Mouse (Mus musculus): Measurements from ENCODE around the gene Lpin2.

The Lpin2 gene

DNA sequence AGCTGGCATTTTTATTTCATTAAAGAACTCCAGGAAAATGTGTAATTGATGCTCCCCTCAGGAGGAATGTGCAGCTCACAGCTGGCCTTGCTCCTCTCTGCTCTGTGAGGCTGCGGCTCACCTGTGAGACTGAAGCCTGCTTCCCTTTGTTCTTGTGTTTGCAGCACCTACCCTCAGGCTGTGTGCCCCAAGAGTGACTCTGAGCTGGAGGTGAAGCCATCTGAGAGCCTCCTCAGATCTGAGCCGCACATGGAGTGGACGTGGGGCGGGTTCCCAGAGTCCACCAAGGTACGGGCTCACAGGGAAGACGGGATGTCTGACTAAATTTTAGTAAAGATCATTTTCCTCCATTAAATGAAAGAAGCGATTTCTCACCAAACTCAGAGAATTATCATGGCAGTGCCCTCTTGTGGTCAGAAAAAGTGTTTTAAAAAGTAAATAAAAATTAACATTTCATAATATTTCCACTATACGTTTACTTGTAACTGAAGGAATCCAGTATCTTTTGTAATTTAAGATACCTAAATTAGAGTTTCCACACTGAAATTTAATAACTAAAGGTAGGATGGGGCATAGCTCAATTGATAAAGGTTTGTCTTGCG is 47.8 kb downstream of the Lpin2 start:
- DNase-seq (ENCODE audit: low spot score in 2 of 2) = no peak

DNA sequence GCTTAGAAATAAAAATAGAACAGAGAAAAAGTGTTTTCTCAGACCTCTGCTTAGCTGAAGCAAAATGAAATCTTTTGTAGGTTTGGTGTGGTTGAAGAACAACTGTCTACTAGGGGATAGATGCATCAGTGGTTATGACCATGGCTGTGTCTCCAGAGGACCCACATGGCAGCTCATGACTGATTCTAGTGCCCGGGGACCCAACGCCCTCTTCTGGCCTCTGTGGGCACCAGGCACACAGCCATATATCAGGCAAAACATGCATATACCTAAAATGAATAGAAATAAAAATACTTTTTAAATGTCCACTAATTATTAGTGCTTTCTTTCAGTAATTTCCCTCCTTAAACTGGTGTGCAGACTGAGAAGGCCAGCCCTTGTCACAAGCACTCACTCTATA is 49.6 kb downstream of the Lpin2 start:
- no peak for DNase-seq (ENCODE audit: low spot score in 2 of 2)

DNA sequence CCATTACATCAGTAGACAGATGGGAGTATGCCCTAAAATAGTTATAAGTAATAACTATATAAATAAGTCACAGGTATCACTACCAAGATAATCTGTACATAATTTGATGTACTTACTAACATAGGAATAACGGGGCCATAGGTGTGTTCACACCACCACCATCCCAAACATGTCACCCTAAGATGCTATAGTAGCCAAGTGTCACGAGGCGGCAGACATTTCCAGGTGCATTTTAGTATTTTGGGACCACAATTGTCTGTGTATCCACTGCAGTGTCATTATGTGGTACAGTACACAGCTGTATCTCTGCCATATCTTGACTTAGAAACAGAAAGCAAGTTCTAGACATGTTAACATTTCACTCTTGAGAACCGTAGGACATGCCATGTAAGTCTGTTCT is 50.9 kb downstream of the Lpin2 start:
- no peak for DNase-seq (ENCODE audit: low spot score in 2 of 2)

DNA sequence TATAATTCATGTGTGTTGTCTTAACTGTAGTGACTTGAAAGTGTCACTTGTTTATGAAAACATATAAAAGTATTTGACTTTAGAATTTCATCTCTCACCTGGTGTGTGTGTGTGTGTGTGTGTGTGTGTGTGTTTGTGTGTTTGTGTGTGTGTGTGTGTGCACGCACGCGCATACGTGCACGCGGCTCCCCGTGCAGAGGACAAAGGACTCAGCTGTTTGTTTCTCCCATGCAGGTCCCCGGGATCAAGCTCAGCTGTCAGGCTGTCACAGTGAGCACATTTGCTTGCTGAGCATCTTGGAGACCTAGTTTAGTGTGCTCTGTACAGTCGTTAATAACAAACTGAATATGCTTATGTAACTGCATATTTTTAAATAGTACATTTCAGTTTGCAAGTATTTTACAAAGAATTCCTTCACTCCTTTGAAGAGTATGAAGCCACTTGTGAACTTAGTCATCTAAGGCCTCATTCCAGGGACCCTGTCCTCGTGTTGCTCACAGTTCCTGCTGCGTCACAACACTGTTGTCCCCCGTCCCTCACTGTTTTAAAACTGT is 51.8 kb downstream of the Lpin2 start:
- no peak for DNase-seq (ENCODE audit: low spot score in 2 of 2)

DNA sequence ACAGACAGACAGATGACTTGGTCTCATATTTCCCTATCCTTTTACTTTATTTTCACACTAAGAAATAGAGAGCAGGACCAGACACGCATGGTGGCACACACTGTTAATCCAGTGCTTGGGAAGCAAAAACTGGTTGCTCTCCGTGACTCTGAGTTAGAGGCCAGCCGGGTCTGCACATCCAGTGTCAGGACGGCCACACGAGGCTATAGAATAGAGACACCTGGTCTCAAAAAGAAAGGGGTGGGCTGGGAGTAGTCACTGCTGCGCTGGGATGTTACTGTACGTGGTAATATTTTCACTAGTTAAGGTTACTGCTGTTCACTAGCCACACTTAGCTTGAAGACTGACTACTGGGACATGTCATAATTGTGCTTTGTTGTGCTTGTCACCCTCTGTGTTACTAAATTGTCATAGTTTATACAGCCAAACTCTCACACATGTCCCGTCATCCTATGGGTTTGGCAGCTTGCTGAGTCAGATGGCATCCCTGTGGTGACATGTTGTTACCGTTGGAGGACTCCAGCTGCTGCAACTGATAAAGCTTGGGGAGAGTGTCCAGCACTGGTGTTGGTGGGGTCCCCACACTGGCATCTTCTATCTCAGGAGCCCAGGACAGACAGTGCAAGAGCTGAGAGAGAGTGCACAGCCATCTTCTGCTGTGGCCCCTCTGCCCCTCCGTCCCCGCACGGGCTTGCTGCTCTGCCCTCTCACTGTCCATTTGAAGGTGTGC is 53.0 kb downstream of the Lpin2 start:
- no peak for DNase-seq (ENCODE audit: low spot score in 2 of 2)

DNA sequence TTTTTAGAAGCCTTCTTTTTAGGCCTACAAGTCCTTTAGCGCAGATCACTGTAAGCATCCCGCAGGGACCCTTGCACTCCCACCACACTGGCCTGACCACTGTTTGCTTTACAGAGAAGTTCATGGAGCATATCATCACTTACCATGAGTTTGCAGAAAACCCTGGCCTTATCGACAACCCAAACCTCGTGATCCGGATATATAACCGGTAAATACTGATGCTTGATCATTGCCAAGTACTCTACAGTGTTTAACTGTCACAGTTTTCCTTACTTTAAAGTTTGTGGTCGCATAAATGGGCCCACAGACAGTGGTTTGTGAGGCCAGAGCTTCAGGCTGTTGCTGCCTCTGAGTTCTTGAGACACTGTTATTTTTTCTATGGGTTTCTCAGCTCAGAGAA is 56.1 kb downstream of the Lpin2 start:
- DNase-seq (ENCODE audit: low spot score in 2 of 2) = no peak

DNA sequence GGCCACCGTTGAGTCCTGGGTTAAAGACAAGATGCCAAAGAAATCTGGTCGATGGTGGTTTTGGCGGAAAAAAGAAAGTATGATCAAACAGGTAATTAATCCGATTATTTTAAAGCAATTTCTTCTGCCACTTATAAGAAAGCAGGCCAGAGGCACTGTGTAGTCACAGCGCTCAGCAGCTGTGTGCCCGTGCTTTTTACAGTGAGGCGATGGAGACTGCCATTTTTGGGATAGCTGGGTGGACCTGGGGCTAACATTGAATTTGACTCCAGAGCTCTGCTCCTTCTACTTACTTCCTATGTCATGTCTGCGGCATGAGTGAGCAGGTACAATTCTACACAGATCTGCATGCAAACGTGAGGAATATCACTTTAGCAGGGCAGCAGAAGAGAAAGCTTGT is 58.5 kb downstream of the Lpin2 start:
- no peak for DNase-seq (ENCODE audit: low spot score in 2 of 2)

DNA sequence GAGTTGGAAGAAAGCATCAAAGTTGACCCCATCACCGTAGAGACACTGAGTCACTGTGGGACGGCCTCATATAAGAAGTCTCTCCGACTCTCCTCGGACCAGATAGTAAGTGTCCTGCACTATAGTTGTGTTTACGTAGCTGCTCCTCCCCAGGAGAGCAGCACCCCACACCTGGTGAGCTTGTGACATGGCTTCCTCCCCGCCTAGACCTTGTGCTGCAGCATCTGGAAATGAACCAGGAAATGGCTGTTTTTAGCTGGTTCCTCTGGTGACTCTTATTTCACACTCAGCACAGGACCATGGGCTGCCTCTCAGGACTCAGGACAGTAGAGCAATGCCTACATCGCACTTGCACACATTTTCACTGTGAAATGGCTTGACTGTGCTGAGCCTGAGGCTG is 60.3 kb downstream of the Lpin2 start:
- no peak for DNase-seq (ENCODE audit: low spot score in 2 of 2)

DNA sequence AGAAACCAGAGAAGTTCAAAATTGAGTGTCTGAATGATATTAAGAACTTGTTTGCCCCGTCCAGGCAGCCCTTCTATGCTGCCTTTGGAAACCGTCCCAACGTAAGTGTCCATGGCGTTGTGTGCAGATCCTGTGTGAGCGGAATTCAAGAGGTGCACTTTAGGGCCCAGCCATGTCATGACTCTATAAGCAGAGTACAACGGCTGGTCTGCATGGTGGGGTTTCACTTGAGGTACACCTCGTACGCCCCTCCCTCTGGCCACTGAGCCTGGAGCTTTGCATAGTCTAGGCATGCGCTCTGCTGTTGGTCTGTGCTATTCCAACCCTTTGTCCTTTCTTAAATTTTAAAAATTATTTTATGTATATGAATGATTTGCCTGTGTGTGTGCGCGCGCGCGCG is 62.8 kb downstream of the Lpin2 start:
- DNase-seq (ENCODE audit: low spot score in 2 of 2) = no peak

DNA sequence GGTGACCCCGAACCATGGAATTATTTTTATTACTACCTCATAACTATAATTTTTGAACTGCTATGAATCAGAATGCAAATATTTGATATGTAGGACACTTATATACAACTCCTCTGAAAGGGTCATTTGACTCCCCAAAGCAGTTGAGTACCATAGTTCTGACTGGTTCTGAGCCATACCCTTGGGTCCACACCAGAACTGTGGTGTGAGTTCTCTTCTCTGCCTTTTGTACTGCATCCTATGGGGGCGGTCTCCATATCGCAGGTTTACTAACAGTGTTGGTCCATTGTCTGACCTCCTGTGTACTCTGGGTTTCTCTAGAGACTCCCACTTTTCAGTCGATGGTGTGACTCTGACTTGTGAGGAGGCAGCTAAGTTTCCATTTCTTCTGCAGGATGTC is 63.7 kb downstream of the Lpin2 start:
- no peak for DNase-seq (ENCODE audit: low spot score in 2 of 2)

DNA sequence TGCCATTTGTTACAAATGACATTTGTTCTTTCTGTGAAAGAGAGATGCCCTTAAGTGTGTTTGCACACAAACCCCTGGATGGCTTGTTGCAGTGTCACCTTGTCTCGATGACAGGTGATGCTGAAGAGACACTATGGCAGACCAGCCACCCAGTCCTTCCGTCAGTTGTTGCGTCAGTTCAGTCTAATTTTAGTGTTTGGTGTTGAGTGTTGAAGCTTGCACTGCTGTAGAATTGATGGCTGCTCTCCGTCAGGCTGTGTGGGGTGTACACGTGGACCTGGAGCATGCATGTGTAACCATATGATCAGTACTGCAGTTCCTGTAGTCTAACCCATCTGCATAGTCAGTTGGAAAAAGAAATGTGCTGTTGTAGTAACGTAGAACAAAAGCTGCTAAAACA is 66.6 kb downstream of the Lpin2 start:
- peak in 1 of 2 experiments; percentile 56 for DNase-seq (ENCODE audit: low spot score in 2 of 2)

DNA sequence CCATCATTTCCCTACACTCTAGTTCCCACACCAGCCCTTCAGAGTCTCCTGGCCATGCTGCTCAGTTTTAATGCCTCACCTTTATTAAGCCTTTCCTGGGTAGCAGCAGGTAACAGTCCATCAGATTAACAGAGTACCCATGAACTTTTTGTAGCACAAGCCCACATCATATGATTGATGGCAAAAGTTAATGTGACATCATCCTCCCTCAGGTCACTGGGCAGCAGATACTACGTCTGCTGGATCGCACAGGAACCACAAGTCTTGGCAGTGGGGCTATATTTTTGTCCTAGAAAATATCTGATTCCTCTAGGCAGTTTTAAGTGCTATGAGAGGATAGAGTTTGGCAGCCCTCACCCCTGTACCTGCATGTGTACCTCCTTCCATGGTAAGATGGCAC is 67.7 kb downstream of the Lpin2 start:
- no peak for DNase-seq (ENCODE audit: low spot score in 2 of 2)

DNA sequence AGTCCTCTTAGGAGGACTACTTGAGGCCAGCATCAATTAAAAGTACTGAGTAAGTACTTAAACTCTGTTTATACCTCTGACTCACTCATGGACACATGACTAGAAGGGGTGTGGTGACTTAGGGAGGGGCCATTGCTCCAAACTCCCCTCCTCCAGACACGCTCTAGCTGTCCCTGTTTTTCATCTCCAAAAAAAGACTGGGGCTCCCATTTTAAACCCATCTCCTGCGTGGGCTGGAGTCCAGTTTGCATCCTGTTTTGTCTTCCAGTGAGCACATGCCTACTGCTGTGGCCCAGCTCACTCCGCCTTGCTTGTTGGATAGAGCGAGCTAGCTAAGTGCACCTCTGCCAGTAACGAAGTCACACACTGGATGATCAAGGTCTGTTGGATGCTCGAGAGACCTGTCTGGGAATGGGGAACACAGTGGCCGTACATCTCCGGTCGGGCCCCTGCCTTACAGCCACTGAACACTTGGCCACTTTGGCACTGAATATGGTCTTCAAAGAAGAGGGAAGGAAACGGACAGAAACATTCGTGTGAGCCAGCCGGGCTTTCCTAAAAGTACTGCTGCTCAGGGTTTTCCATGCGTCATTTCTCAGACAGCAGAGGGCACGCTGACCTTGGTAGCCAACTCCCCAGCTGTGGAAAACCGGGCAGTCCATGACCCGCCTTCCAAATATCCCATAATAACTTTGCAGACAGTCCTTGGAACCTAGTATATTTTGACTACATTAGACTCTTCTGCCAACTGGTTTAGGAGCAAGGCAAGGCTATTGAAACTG is 68.7 kb downstream of the Lpin2 start:
- DNase-seq (ENCODE audit: low spot score in 2 of 2) = peak; percentile 38 to 44

DNA sequence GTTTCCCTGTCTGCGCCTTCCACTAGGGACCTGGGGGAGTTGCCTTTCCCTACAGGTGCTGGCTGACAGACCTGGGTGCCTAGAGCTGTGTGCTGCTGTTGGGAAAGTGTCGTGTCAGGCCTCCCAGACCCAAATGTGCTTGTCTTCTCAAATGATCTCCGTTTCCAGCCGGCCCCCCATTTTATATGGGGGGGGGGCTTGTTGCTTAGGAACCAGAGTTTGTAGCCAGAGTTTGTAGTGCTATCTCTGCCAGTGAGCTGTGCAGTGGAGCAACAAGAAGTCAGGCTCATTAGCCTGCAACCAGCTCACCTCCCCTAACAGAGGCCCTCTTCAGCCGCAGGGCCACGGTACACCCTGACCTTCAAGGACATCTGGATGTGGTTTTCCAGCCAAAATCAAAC is 69.2 kb downstream of the Lpin2 start:
- no peak for DNase-seq (ENCODE audit: low spot score in 2 of 2)

DNA sequence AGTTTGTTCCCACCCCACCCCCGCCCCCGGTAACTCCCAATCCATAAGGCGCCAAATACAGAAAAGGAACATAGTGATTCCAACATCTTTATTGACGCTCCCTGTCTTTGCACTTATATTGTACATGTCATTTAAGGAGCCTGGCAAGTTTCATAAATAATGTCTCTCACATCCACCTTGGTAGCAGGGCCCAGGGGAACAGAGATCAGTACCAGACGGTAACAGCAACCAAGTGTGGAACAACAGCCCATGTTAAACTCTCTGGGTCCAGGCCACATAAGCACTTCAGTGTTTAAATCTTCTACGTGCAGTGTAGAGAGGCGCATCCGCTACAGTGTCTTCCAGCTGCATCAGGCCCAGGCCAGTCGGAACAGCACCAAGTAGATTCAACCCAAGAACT is 69.7 kb downstream of the Lpin2 start:
- no peak for DNase-seq (ENCODE audit: low spot score in 2 of 2)

DNA sequence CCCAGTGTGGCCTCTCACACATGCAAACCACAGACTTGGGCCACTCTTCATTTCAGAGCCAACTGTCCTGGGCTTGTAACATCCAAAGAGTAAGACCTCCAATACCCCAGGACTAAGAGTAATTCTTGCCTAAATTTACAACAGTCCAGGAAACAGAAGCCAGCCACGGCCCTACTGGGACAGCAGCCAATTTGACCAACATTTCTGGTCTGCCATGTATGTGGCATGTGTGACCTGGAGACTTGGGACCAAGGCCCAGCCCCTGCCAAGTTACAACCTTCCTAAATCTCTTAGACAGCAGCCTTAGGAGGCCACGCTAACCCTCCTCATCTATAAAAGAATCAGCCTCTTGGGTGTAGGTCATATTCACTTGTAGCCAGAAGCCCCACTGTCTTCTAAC is 71.0 kb downstream of the Lpin2 start:
- DNase-seq (ENCODE audit: low spot score in 2 of 2) = no peak

DNA sequence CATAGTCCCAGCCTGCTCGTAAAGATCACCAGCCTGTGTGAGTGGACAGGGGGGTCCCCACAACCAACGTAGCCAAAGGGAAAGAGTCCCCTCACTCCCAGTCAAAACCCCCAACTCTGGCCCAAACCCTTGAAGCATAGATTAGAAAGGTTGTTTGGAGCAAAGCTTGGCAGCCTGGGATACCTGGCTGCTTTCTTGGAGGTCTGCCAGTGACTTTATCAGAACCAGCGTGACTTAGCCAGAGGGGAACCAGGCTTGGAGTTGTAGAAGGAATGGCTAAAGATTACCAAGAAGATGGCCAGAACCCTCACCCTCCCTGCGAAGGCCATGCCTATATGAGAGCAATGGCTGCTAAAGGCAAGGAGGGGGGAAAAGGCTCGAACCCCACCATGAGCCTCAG is 71.7 kb downstream of the Lpin2 start:
- no peak for DNase-seq (ENCODE audit: low spot score in 2 of 2)

DNA sequence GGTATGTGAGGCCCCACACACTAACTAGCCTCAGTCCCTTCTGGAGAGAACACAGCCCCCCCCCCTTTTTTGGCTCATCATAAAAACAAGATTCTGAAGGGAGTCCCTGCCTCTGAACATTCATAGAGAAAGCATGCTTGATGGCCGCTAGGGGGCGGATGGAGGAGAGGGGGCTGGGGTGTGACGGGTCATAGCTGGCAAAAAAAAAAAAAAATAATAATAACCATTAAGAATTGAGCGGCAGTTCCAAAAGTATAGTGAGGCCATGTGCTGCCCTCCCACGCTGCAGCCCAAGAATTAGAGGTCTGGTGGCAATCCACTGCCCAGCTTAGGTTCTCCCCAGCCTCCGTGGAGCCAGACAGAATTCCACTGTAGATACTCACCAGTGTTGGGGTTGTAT is 72.4 kb downstream of the Lpin2 start:
- no peak for DNase-seq (ENCODE audit: low spot score in 2 of 2)

DNA sequence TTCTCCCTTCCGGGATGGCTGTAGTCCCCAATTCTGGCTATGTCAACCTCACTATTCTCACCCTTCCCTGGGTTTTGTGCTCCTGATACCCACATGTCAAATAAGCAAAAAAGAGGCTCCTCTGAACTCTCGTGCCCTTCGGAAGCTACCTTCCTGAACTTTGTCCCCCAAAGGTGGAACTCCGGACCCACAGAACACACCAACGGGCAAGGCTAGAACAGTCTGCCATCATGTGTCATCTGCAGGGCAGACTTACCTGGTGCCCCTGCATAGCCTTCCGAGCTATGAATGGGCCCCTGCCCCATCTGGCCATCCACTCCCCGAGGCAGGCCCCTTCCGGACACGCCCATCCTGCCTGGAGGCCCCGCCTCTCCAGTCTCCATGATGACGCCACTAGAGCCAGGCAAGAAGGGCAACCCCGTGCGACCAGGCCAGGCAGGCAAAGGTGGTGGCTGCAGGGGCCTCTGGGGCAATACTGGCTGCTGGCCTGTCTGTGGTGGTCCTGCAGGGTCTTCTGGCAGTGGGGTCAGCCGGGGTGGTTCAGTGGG is 73.8 kb downstream of the Lpin2 start:
- no peak for DNase-seq (ENCODE audit: low spot score in 2 of 2)

DNA sequence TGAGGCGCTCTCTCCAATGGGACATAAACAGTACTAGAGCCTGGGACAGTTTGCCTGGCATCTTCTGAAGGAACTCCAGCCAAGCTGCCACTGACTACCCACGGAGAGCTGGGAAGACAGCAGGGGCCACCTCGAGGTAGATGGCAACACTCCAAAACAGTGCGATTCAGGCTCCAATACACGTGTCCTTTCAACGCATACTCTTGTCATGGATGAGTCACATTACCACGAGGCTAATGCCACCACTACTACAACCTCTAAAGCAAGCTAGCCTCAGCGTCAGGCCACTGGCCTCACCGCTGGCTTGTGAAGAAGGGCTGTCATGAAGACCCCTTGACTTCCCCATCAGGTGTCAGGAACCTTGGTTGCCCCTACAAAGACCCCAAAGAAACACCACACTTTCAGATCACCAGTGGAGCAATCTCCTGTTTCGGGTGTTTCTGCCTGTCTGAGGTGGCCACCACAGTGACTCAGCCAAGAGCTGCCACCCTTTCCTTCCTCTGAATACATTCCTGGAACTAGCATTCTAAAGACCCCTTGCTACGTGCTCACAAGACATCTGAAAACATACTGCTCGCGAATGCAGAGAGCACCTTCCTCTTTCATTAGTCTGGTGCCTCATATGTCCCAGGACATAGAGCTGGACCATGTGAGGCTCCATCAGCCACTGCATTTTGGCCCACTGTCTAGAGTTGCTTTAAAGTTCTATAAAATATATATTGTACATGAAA is 74.6 kb downstream of the Lpin2 start:
- no peak for DNase-seq (ENCODE audit: low spot score in 2 of 2)

DNA sequence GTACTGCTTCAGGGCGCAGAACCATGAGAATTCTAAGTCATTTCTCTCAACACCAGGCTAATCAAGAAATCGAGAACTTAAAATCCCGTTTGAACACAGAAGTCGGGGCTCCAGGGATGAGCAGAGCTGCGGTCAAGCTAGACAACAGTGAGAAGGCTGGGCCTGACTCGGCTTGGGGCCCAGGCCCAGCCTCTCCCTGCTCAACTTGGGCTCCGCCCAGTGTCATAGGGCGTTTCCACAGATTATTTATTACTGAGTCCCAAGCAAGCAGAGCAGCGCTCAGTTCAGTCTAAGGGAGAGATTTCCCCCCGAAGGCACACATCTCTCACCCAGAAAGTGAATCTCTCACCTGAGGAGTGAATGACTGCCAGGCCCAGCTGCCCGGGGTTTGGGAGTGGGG is 77.4 kb downstream of the Lpin2 start:
- DNase-seq (ENCODE audit: low spot score in 2 of 2) = no peak

DNA sequence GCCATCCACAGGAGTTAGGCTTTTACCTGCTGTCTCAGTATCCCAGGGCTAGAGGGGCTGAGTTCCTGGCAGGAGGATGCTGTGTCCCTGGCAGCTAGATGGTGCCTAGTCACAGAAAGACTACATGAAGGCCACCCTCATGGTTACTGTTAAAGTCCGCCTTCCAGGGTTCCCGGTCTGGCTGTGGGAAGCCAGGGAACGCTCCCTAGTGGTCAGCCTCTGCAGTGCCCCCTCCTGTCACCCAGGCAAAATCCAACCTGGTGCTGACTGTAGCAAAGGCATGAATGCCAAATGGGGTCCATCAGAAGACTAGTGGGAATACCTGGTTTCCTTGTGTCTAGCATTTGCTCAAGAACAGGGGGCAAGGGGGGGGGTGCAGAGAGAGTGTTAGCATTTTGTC is 78.3 kb downstream of the Lpin2 start:
- DNase-seq (ENCODE audit: low spot score in 2 of 2) = no peak

Measured in right cerebral cortex, adult 2 months (tissue).